Mouse (Mus musculus): Measurements from ENCODE around the gene Trappc3.
"Not testable (repeated sequence)": the region's sequence is repeated elsewhere in the genome, so short reads cannot be mapped to it uniquely, and the experiment has no call there.

Trappc3 gene

DNA sequence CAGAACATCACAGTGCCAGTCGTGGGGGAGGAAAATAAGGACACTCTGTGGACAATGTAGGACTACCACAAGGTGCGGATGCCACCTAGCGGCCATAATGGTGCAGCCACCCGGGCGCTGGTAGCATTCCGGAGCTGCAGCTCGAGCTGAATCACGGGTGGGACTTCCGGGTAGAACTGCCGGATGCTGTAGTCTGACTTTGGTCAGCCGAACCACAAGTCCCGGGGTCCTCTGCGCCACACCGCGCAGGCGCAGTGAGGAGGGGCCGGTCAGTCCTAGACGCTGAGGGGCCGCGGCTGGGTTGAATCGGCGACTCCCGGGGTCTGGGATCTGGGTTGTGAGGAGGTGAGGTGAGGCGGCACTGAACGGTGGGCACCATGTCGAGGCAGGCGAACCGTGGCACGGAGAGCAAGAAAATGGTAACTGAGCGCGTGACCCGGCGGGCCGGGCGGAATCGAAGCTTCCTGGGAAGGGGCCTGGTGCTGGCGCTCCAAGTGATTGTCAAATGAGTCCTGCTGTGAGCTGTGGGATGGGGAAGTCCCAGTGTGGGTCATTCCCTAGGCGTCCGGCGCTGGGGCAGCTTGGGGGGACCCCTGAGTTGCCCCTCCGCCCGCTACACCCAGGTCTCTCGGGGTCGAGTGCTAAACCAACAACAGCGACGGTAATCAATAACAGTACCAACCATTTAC, at the start of gene Trappc3:
Gene Trappc3 (plus strand): TSS at position 207 of the 689 bp plus-strand sequence.
- peak; percentile 100 for DNase-seq

DNA sequence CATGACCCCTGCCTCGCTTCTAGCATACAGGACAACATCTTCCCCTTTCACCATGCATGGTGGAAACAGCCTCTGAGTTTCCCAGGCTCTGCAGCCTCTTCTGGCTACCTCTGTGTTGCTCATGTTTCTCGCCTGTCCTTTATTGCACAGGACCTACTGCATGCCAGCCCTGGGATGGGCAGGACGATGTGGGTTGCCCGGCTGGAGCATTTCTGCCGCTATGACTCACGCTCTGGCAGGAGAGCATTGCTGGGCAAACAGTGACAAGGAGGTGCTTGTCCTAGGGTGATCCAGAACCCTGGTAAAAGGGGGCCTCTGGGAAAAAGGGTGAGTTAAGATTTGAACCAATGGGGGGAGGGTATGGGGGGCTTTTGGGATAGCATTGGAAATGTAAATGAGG, 44.4 kb upstream of the Trappc3 start:
- DNase-seq: no peak

DNA sequence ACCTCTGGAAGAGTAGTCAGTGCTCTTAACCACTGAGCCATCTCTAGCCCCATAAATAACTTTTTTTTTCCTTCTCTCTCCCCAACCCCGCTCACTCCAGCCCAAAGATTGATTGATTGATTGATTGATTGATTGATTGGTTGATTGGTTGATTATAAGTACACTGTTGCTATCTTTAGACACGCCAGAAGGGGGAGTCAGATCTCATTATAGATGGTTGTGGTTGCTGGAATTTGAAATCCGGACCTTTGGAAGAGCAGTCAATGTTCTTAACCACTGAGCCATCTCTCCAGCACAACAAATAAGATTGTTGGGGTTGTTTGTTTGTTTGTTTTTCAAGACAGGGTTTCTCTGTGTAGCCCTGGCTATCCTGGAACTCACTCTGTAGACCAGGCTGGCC, 42.6 kb upstream of the Trappc3 start:
- DNase-seq: not testable (repeated sequence)

DNA sequence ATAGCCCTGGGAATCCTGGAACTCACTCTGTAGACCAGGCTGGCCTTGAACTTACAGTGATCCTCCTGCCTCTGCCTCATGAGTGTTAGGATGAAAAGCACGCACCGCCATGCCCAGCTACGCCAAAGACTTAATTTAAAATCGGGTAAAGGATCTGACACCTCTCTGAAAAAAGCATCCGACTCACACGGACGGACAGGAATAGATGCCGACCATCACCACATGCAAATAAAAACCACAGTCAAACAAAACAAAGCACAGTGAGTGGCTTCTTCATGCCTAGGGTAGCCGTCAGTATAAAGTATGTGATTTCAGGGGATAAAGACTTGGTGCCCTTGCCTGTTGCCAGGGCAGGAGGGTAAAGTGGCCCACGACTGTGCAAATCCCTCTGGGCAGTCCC, 42.1 kb upstream of the Trappc3 start:
- DNase-seq: no peak

DNA sequence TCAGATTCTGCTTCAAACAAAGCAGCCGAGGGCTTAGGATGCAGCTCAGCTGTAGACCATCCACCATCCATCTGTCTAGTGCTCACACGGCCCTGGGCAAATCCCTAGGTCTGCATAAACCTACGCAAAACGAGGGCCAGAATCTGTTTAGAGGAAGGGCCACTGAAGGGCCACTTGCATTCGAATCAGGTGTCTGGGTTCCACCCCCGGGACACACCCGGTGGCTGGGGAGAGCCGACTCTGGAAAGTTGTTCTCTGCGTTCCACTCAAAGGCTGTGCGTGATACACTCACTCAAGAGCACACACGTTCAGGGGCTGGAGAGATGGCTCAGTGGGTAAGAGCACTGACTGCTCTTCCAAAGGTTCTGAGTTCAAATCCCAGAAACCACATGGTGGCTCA, 39.5 kb upstream of the Trappc3 start:
- no peak for DNase-seq

DNA sequence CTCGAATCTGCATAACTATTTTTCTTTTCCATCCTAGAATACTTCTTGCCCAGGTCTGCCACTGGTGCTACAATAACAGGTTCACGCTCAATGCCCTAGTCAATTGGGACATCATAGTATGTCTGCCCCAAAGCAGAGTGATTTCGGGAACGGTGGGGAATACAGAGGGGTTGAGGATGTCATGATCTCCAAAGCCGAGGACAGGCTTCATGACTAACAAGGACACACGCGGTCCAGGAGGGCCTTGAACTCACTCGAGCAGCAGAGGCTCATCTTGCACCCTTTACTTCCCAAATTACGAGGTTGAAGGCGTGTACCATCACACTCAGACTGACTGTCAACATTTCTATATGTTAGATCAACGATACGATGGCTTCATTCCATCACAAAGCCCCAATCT, 35.5 kb upstream of the Trappc3 start:
- DNase-seq: no peak

DNA sequence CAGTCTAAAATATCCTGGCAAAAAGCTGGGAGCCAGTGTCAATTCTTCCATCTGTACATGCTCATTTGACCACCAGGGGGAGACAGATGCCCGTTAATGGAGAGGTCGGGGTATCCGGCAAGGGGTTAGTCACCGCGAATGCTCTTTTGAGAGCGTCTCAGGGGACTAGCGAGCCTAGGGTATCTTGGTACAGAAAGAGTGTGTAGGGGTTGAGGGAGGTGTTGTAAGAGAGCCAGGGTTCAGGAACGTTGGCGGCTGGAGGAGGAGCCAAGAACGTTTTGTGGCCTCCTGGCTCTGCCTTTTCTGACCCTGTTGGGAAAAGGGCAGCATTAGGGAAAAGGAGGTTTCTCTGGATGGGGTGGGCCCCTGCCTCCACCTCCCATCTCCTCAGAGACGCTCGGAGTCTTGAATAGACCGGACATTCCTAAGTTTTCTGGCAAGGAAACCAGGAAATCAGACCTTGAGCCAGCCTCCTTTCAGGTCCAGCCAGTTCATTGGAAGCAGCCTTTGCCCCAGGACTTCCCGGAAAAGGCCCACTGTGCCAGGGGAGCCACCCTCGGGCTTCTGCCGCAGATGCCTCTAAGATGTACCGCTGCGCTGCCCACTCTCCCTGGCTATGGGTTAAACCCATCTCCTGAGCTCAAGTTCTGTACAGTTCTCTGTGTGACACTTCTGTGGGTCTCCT, 34.9 kb upstream of the Trappc3 start:
- DNase-seq: peak; percentile 91 to 95

DNA sequence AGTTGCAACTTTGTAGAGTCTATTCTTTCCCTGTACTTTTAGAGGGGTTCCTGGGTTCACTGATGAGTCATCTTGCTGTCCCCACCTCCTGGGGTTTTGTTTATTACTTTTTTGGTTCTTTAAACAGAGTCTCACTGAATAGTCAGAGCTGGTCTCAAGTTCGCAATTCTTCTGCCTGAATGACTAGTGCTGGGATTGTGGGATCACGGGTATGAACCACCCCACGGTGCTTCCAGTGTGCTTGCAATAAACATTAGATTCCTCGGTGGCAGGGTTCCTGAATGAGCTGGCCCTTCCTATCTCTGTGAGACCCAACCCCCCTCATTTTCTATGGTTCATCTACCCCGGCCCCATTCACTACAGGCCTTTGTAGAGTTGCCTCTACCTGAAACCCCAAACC, 34.0 kb upstream of the Trappc3 start:
- no peak for DNase-seq

DNA sequence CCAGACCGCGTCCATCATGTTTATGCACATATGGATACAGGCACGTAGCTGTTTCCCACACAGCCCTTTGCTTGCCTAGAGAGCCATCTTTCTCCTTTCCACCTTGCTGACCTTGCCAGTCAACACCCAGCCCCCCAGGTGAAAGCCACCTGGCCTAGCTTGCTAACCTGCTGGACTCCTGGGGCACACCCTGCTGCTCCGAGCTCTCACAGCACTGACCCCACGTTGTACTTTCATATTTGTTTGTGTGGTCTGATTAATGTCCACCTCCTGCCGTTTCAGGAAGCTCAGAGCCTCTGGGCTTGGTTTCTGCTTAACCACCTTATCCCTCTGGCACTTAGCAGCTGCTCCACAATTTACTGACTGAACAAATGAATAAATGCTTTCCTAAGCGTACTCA, 32.2 kb upstream of the Trappc3 start:
- peak in 1 of 2 experiments; percentile 21 for DNase-seq

DNA sequence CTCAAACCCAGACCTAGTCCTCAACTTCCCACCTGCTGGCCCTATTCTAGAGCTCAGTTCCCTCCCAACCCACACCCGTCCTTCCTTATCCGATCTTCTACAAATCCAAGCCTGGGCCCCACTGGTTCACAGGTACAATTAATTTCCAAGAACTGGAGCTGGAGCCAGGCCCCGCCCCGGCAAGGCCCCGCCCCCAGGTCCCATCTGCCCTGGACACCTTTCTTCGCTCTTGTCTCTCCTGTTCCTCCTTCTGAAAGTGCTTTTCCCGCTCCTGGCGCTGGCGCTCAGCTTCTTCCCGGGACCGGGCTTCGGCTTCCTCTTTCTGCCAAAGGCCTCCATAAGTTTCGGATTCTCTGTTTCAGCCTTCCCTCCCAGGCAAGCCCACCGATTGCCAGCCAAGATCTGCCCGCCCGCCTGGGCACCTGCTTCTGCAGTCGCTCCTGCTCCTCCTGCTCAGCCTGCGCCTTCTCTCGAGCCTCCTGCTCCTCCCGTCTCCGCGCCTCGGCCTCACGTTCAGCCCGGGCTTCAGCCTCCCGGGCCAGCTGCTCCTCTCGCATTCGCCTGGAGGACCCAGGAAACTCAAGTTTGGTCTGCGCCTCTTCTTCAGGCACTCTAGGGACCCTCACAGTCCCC, 28.3 kb upstream of the Trappc3 start:
- DNase-seq: peak in 1 of 2 experiments; percentile 9

DNA sequence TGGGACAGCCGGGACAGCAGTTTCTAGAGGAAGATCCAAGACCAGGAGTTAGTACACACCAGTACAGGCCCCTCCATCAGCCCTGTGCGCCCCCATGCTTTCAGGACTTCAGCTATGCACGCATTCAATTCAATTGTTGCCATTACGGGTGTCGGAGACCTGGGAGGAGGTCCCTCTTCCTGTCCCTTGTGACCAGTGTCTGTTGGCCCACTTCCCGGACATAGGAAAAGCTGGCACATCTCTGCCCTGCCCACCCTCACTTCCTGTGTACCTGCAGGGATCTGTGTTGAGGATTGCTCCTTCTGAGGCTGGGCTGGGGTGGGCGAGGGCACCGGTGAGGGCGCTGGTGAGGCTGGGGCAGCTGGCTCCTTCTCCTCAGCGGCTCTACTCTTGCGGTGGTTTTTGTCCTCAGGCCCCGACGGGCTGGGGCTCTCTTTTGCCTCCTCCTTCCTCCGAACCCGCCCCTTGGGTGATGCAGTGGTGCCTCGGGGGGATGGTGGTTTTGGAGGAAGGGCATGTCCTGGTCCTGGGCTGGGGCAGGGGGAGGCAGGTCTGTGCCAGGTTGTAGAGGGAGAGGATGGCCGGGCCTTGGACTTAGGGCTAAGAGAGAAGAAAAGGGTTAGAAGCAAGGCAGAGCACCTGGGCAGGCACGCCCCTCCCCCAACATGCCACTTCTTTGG, 27.5 kb upstream of the Trappc3 start:
- DNase-seq: peak in 1 of 2 experiments; percentile 12

DNA sequence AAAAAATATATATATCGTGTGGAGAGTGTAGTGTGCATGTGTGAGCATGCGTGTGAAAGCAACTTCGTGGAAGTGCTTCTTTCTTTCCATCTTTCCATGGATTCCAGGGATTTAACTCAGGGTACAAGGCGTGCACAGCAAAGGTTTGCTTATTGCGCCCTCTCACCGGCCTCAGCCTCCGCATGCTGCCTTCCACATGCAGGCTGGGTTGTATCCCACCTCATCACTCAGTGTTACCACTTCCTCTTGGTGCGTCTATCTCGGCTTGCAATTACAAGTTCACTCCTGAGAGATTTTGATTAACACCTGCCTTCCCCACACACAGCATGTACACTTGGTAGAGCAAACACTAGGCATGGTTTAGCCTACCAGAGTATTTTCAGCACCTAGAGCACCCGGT, 26.9 kb upstream of the Trappc3 start:
- no peak for DNase-seq

DNA sequence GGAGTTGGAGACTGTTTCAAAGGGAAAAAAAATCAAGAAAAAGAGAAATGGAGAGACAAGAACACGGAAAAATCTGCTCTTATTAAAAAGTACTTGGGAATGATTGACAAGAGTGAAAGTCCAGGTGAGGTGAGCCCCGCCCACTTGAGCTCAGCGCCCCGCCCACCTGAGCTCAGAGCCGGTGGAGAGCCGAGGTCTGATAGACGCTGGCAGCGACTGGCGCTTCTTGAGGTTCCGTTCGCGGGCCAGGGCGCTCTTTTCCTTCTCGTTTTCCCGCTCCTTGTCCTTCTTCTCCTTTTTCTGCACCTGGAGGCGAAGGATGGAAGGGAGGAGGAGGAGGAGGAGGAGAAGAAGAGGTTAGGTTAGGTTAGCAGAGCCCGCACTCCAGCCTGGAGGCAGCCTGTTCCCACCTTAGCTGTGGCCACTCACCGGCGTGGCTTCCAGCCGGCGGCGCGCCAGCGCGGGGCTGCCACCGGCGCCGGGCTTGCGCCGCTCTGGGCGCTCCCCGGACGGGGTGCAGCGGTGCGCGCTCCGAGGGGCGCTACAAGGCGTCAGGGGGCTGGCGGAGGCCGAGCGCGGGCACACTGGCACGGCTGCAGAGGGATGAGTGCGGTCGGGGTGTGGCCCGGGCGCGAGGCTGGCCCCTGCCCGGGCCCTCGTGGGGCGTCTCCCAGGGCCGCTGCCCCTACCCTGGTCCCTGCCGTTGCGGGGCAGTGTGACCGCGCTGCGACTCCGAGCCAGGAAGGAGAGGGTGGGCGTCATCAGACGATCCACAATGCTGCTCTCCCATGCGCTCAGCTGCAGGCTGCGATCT, 25.5 kb upstream of the Trappc3 start:
- DNase-seq: peak in 1 of 2 experiments; percentile 16

DNA sequence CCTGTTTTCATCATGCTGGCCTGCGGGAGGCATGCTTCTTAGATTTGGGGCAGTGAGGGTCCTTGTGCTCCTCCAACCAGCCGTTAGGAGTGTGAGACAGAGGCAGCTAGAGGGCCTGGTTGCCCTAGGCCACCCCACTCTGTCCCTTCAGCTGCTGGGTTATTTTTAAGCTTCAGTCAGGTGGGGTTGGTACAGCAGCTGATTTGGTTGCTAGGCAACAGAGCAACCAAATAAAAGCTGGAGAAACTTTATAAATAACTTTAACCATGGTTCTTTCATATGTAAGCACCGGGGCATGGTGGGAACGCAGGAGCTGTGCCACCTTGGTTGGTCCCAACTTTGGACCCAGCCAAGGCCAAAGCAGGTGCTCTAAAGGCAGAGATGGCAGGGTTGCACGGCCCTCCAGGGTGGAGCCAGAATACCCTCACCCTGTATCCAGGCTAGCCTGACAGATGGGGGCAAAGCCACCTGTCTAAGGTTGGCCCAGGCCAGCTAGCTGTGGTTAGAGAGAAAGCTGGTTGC, 24.3 kb upstream of the Trappc3 start:
- peak in 1 of 2 experiments; percentile 15 for DNase-seq

DNA sequence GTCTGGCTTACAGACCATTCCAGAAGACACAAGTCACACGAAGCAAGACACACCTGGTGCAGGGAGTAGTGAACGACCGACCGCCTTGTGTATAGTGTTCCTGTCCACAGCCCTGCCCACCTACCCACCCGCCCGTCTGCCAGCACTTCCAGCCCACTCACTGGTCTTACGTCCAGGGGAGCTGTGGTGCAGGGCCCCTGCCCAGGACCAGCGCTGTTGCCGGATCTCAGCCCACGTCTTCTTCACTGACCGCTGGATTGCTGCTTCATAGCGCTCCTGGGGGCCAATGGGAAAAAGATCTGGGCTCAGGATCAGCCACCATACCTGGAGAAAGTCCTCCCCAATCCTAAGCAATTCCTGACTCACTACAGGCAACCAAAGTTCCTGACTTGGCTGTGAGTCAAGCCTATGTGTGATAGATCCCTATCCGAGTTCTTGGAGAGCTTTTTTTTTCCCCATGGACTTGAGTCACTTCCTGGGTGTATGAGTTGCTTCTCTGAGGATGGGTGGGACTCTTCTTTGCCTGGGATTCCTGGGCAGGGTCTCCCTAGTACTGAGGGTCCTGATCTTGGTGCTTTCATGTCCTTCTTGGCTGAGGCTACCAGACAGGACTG, 22.2 kb upstream of the Trappc3 start:
- DNase-seq: no peak

DNA sequence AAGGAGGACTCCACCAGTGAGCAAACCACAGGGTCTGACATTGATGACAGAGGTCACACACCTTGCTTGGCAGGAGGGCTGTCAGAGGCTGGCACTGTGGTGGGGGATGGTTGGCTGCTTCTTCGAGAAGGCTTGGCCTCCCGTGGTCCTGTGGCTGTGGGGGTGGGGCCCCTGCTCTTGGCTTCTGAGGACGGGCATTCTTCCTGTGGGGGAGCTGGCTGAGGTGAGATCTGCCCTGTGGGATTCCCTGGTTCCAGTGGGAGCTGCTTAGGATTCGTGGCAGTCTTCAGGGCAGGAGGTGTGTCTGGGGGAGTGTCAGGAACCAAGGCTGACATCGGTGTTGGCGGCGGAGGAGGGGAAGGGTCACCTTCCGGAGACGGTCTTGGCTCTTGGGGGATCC, 20.2 kb upstream of the Trappc3 start:
- DNase-seq: peak in 1 of 2 experiments; percentile 45

DNA sequence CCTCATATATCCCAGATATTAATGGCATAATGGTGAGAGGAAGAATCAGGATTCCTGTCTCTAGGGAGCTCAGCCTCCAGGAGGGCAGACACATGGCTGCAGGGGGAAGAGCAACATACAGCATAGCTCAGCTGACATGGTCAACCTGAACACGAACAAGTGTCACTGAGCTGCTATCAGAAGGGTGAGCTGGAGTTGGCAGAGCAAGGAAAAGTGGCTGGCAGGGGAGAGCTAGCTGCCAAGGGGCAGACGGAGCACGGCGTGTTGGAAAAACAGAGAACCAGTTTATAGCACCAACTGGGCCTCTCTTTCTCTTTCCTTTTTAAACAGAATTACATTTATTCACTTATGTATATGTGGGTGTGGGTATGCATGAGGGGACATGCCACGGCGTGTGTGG, 19.6 kb upstream of the Trappc3 start:
- DNase-seq: peak; percentile 62 to 77

DNA sequence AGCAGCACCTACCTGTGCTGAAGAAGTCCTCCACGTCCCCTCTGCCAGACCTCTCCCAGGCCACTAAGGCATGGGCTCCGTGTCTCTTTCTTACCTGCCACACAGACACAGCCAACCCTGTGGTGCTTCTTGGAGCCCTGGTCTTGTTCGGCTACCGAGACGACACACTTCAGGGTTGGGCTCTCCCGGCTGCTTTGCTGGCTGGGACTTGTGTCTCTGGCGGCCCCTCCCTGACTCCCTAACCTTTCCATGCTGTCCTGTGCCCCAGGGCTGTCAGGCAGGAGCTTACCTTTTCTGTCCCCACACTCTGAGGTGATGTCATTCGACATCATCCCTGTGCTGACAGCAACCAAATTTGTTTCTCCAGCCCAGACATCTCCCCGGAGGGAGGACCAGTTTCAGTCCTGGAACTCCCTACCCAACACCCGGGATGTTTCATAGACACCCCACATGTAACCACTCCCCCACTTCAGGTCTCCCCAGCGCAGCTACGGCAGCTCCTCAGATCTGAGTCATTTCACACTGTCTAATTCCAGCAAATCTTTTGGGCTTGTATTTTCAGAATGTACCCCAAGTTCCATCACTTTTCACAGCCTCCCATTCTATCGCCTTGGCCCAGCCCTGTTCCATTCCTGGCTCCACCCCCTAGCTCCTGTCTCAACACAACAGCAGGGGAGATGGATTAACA, 15.8 kb upstream of the Trappc3 start:
- DNase-seq: peak in 1 of 2 experiments; percentile 24

DNA sequence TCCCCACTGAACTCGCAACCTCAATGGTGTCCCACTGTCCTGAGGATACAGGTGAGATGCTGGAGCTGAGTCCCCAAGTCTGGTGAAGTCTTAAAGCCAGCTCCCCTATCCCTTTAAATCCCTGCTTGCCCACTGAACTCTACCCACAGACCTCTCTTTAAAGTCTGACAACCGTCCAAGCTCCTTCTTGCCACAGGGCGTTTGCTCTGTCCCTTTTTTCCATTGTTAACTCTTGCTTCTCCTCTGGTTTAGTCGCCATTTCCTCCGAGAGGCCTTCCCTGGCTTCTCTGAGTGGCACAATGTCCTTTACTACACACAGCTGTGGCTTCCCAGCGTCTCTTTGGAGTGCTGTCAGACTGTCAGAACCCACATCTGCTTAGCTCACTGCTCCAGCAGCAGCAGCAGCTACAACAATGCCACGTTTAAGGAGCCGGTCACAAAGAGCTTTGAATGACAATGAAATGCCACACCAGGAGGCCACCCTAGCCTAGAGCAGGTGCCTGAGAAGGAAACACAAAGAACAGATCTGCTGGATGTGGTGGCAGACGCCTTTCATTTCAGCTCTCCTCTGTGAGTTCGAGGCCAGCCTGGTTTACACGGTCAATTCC, 13.8 kb upstream of the Trappc3 start:
- peak in 1 of 2 experiments; percentile 1 for DNase-seq

DNA sequence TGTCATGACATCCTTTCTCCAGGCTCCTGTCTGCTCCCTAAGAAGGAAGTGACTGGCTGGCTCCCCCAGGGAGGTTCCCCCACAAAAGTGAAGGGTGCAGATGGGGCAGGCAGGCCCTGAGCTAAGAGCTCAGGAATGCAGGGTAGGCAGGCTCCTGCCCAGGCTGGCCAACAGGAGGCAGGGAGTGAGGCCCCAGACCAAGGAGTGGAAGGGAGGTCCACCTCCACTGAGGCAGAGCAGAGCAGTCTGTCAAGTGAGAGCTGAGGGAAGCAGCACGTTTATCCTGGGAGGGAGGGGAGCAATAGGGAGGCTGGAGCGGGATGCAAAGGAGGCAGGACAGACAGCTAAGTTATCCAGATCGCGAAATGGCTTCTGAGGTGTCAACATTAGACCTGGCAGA, 11.5 kb upstream of the Trappc3 start:
- peak in 1 of 2 experiments; percentile 21 for DNase-seq

All from cerebellum, adult 18-20 months (tissue).